In the genomic region with DNA sequence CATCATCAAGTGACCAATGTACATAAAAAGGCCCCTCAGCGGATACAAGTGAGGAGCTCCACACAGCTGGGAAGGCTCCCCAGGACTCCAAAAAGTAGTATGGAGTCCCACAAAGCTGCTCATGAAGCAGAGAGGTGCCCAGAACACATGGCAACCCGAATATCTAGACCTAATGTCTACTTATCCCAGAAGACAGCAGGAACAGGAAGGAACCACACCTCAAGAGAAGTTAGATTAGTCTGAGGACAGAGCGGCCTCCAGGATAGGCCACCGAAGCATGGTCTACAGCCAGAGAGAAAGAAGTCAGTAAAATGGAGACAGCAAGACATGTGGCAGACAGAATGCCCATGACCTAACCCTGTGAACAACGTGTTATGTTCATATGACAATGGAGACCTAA, we compare ENCODE assay signal across 23 mouse cellular contexts. TPM values are rescaled to one million over a fixed set of nuclear protein-coding genes. Genes with fewer than 3 reads are reported as not detected.
DNase-seq lines count a peak whose midpoint lies in the region; ATAC-seq lines count a peak whose summit lies in the region.
"Had no signal": no experiment of that assay in that cellular context is flagged by ENCODE, and none has a peak within 500 bp of the region (broad histone marks: within the 10 kb centered on the region; RNA-seq: fewer than 3 reads in every experiment).

No protein-coding gene starts in this region.

- peaks cover 13% of the 10 kb centered on the region for H3K4me1 ChIP-seq in liver, embryonic 12.5 days
- H3K4me1 ChIP-seq in liver, embryonic 11.5 days (replicated peaks; ENCODE audit: control insufficient read depth, insufficient read depth, low read length): no peaks in the 10 kb centered on the region
- peaks cover 6% of the 10 kb centered on the region; the same call in 1 of the 2 replicates for H3K4me1 ChIP-seq in heart, embryonic 12.5 days (replicated peaks)
- H3K4me1 ChIP-seq: embryonic facial prominence, embryonic 10.5 days; embryonic facial prominence, embryonic 12.5 days; forebrain, embryonic 13.5 days; forebrain, embryonic 15.5 days had no signal

- no peak; the same call in 1 of the 2 replicates for ATAC-seq in liver, embryonic 12.5 days
- no peak; the same call in 1 of the 2 replicates for ATAC-seq in liver, embryonic 11.5 days (replicated peaks; ENCODE audit: low FRiP score)
- ATAC-seq in heart, embryonic 12.5 days (ENCODE audit: insufficient number of reproducible peaks, low FRiP score): no peak
- ATAC-seq: activated CD4-positive, CD25-positive, alpha-beta regulatory T cell, adult 4 months; CD4-positive, CD25-positive, alpha-beta regulatory T cell, adult 4 months; forebrain, embryonic 13.5 days; forebrain, embryonic 15.5 days; forebrain, postnatal 0 days; Patski had no signal

- H3K27me3 ChIP-seq in liver, embryonic 12.5 days (replicated peaks): no peaks in the 10 kb centered on the region
- H3K27me3 ChIP-seq in liver, embryonic 11.5 days (replicated peaks; ENCODE audit: control insufficient read depth, insufficient read depth, low read length): no peaks in the 10 kb centered on the region
- H3K27me3 ChIP-seq in heart, embryonic 12.5 days (replicated peaks): no peaks in the 10 kb centered on the region
- H3K27me3 ChIP-seq: CH12.LX; embryonic facial prominence, embryonic 12.5 days; forebrain, embryonic 13.5 days; forebrain, embryonic 15.5 days; Patski had no signal

- H3K27ac ChIP-seq in liver, embryonic 12.5 days: 0 out of 2 replicates have a peak overlapping the region, but pooled peaks have one; percentile 18
- no peak overlapping the region for H3K27ac ChIP-seq in liver, embryonic 11.5 days (ENCODE audit: low read depth, low read length)
- no peak overlapping the region for H3K27ac ChIP-seq in heart, embryonic 12.5 days (ENCODE audit: poor library complexity, severe bottlenecking)
- H3K27ac ChIP-seq: embryonic facial prominence, embryonic 10.5 days; embryonic facial prominence, embryonic 12.5 days; forebrain, embryonic 13.5 days; forebrain, embryonic 15.5 days had no signal

- no peak overlapping the region for H3K9ac ChIP-seq in liver, embryonic 12.5 days
- no peak overlapping the region for H3K9ac ChIP-seq in liver, embryonic 11.5 days (ENCODE audit: low read depth, low read length)
- H3K9ac ChIP-seq in heart, embryonic 12.5 days: no peak overlapping the region
- H3K9ac ChIP-seq: embryonic facial prominence, embryonic 12.5 days; forebrain, embryonic 13.5 days; forebrain, embryonic 15.5 days; forebrain, postnatal 0 days had no signal

- H3K4me2 ChIP-seq in liver, embryonic 12.5 days: no peak overlapping the region
- H3K4me2 ChIP-seq in liver, embryonic 11.5 days: no peak overlapping the region
- no peak overlapping the region for H3K4me2 ChIP-seq in heart, embryonic 12.5 days
- H3K4me2 ChIP-seq: embryonic facial prominence, embryonic 12.5 days; forebrain, embryonic 13.5 days; forebrain, embryonic 15.5 days had no signal

- peak; percentile 27 for DNase-seq in cerebellum, adult 9-10 months
- DNase-seq in cerebellum, adult 9-11 months: no peak
- no peak for DNase-seq in liver, embryonic 11.5 days (ENCODE audit: low spot score)
- DNase-seq: adrenal gland, adult 8-10 months; adrenal gland, postnatal 14 days; adrenal gland, postnatal 36 days; B cell, adult 2 months; cerebellum, adult 11-12 months; cerebellum, adult 2 months; cerebellum, postnatal 10 days; cerebellum, postnatal 25 days; forebrain, postnatal 0 days had no signal

- no peaks in the 10 kb centered on the region for H3K9me3 ChIP-seq in liver, embryonic 12.5 days (replicated peaks)
- H3K9me3 ChIP-seq in liver, embryonic 11.5 days (ENCODE audit: control insufficient read depth, low read length): no peaks in the 10 kb centered on the region
- peaks cover 5% of the 10 kb centered on the region; the same call in 1 of the 2 replicates for H3K9me3 ChIP-seq in heart, embryonic 12.5 days (replicated peaks)
- H3K9me3 ChIP-seq: embryonic facial prominence, embryonic 10.5 days; embryonic facial prominence, embryonic 12.5 days; forebrain, embryonic 13.5 days; forebrain, embryonic 15.5 days; G1E had no signal

- H3K36me3 ChIP-seq in liver, embryonic 12.5 days: peaks cover 96% of the 10 kb centered on the region
- peaks cover 46% of the 10 kb centered on the region for H3K36me3 ChIP-seq in liver, embryonic 11.5 days (ENCODE audit: control insufficient read depth, insufficient read depth, low read length)
- peaks cover 91% of the 10 kb centered on the region for H3K36me3 ChIP-seq in heart, embryonic 12.5 days

- H3K4me3 ChIP-seq in liver, embryonic 12.5 days: no peak overlapping the region
- no peak overlapping the region for H3K4me3 ChIP-seq in liver, embryonic 11.5 days (ENCODE audit: low read depth, low read length)
- no peak overlapping the region for H3K4me3 ChIP-seq in heart, embryonic 12.5 days
- H3K4me3 ChIP-seq: embryonic facial prominence, embryonic 10.5 days; embryonic facial prominence, embryonic 12.5 days; forebrain, embryonic 13.5 days; forebrain, embryonic 15.5 days had no signal

- 56% methylated on average over 5 of the region's 5 CpGs for WGBS in liver, embryonic 12.5 days (ENCODE audit: insufficient replicate concordance)
- 65% methylated on average over 5 of the region's 5 CpGs for WGBS in liver, embryonic 11.5 days
- WGBS in heart, embryonic 12.5 days: 88% methylated on average over 5 of the region's 5 CpGs

RNA-seq across cellular contexts. Expression of gene St3gal3, which starts 20.2 kb away (rescaled TPM):
- 2.0 and 2.9 TPM in 2 replicates for polyA plus RNA-seq in liver, embryonic 12.5 days (2016; fragmentation: Nextera tagmentation; extraction: Ambion mirVana)
- polyA plus RNA-seq in liver, embryonic 11.5 days (2014; fragmentation: Nextera tagmentation; extraction: Ambion mirVana): 4.1 and 4.5 TPM in 2 replicates
- 7.4 and 8.8 TPM in 2 replicates for polyA plus RNA-seq in heart, embryonic 12.5 days (2016; fragmentation: Nextera tagmentation; extraction: Ambion mirVana)

RNA-seq across cellular contexts. Expression of gene Kdm4a, which starts 25.0 kb away (rescaled TPM):
- polyA plus RNA-seq in liver, embryonic 12.5 days (2016; fragmentation: Nextera tagmentation; extraction: Ambion mirVana): 11.2 and 12.8 TPM in 2 replicates
- polyA plus RNA-seq in liver, embryonic 11.5 days (2014; fragmentation: Nextera tagmentation; extraction: Ambion mirVana): 22.8 and 23.6 TPM in 2 replicates
- 26.8 and 27.5 TPM in 2 replicates for polyA plus RNA-seq in heart, embryonic 12.5 days (2016; fragmentation: Nextera tagmentation; extraction: Ambion mirVana)
